ENCODE assay signal across 9 mouse cellular contexts in the genomic region with DNA sequence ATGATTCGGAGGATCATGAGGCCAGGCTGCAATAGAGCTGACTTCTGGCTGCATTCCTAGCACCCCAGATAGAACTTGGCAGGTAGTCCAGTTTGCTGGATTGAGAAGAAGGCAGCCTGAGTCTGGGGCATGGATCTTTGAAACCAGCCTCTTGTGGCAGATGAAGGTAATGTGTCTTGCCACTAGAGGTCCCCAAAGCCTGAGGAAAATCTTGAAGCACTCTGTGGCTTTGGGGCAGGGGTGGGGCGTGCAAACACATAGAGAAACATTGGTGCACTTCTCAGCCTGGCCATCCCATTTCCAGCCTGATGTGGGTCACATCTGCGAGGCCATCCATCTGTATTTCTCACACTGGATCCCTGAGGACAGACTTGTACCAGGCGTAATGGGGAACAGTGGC. TPM values are rescaled to one million over a fixed set of nuclear protein-coding genes. Genes with fewer than 3 reads are reported as not detected.
DNase-seq lines count a peak whose midpoint lies in the region; ATAC-seq and TF ChIP-seq lines count a peak whose summit lies in the region.
"Had no signal": no experiment of that assay in that cellular context is flagged by ENCODE, and none has a peak within 500 bp of the region (broad histone marks: within the 10 kb centered on the region; RNA-seq: fewer than 3 reads in every experiment).

No protein-coding gene starts in this region.

- no peak overlapping the region for H3K4me2 ChIP-seq in kidney, embryonic 15.5 days

- H3K9me3 ChIP-seq in kidney, embryonic 15.5 days (replicated peaks) = no peaks in the 10 kb centered on the region
- H3K9me3 ChIP-seq in ES-Bruce4 (replicated peaks; ENCODE audit: control insufficient read depth, insufficient read depth, low read length, poor library complexity, severe bottlenecking) = no peaks in the 10 kb centered on the region

- no peaks in the 10 kb centered on the region for H3K27me3 ChIP-seq in kidney, embryonic 15.5 days
- H3K27me3 ChIP-seq in ES-Bruce4 (ENCODE audit: control insufficient read depth, insufficient read depth, low read length, poor library complexity, severe bottlenecking) = no peaks in the 10 kb centered on the region

- ATAC-seq in kidney, embryonic 15.5 days (replicated peaks; ENCODE audit: low FRiP score) = no peak
- ATAC-seq in megakaryocyte, adult 5-6 weeks (ENCODE audit: poor library complexity, severe bottlenecking) = peak; percentile 77
- ATAC-seq in erythroid progenitor cell, adult 5-6 weeks (replicated peaks; ENCODE audit: low FRiP score, poor library complexity, severe bottlenecking) = no peak

- no peak for TF ChIP-seq POLR2A in ES-Bruce4 (IDR thresholded peaks at IDR 0.05; ENCODE audit: insufficient read depth, low read length)

- no peak overlapping the region for H3K27ac ChIP-seq in kidney, embryonic 15.5 days
- H3K27ac ChIP-seq in ES-Bruce4 (ENCODE audit: insufficient read depth, low read length) = no peak overlapping the region
- H3K27ac ChIP-seq: macrophage had no signal

- peak; percentile 55 for TF ChIP-seq CTCF in ES-Bruce4 (IDR thresholded peaks at IDR 0.05; ENCODE audit: low read depth, low read length)

- H3K9ac ChIP-seq in kidney, embryonic 15.5 days = no peak overlapping the region
- no peak overlapping the region for H3K9ac ChIP-seq in ES-Bruce4 (ENCODE audit: low read depth, poor library complexity, severe bottlenecking)

- no peak overlapping the region for H3K4me3 ChIP-seq in kidney, embryonic 15.5 days (replicated peaks)
- no peak overlapping the region for H3K4me3 ChIP-seq in ES-Bruce4 (ENCODE audit: low read depth, low read length)

- peaks cover 25% of the 10 kb centered on the region for H3K4me1 ChIP-seq in kidney, embryonic 15.5 days
- H3K4me1 ChIP-seq in ES-Bruce4 (ENCODE audit: control insufficient read depth, insufficient read depth, low read length) = peaks cover 6% of the 10 kb centered on the region

- no peak for TF ChIP-seq EP300 in ES-Bruce4 (IDR thresholded peaks at IDR 0.05; ENCODE audit: insufficient read depth, low read depth, low read length)

- H3K36me3 ChIP-seq in kidney, embryonic 15.5 days = peaks cover 72% of the 10 kb centered on the region
- H3K36me3 ChIP-seq in ES-Bruce4 (ENCODE audit: control insufficient read depth, insufficient read depth, low read length, poor library complexity, severe bottlenecking) = peaks cover 36% of the 10 kb centered on the region

- whole genome bisulfite sequencing in kidney, embryonic 15.5 days = 81% methylated on average over 4 of the region's 4 CpGs

- peak; percentile 50 to 80 for DNase-seq in adrenal gland, adult (ENCODE audit: inconsistent age in 2 of 2, low spot score in 1 of 2)
- no peak for DNase-seq in adrenal gland, postnatal 25 days
- peak; percentile 54 for DNase-seq in kidney, postnatal 10 days
- DNase-seq in cerebellum, postnatal 36 days = peak; percentile 43 to 49

RNA-seq across cellular contexts. Expression of a gene that starts 10.1 kb away (rescaled TPM):
- 21.0 and 23.3 TPM in 2 replicates for total RNA-seq in adrenal gland, postnatal 25 days (2021)
- 33.9 and 37.1 TPM in 2 replicates for polyA plus RNA-seq in kidney, embryonic 15.5 days (2015; fragmentation: Nextera tagmentation; extraction: Ambion mirVana)
- polyA plus RNA-seq in ES-Bruce4 (2011; ENCODE audit: insufficient read depth, insufficient read length, low read depth, missing spikeins) = 13.5 and 14.8 TPM in 2 replicates
- 6.7 and 6.8 TPM in 2 replicates for total RNA-seq in megakaryocyte, adult 5-6 weeks (2015)
- total RNA-seq in megakaryocyte, adult 5-6 weeks (2017) = 6.8 and 7.2 TPM in 2 replicates
- 7.5 and 7.6 TPM in 2 replicates for total RNA-seq in erythroid progenitor cell, adult 5-6 weeks (2015; ENCODE audit: low replicate concordance)
- total RNA-seq in erythroid progenitor cell, adult 5-6 weeks (2017; ENCODE audit: low replicate concordance) = 4.5 and 6.0 TPM in 2 replicates

RNA-seq across cellular contexts. Expression of a gene that starts 10.4 kb away (rescaled TPM):
- total RNA-seq in adrenal gland, postnatal 25 days (2021) = 15.4 and 22.6 TPM in 2 replicates
- polyA plus RNA-seq in kidney, embryonic 15.5 days (2015; fragmentation: Nextera tagmentation; extraction: Ambion mirVana) = 5.1 and 7.0 TPM in 2 replicates
- 31.5 and 40.0 TPM in 2 replicates for polyA plus RNA-seq in ES-Bruce4 (2011; ENCODE audit: insufficient read depth, insufficient read length, low read depth, missing spikeins)
- total RNA-seq in megakaryocyte, adult 5-6 weeks (2015) = 1.1 and 1.6 TPM in 2 replicates
- total RNA-seq in megakaryocyte, adult 5-6 weeks (2017) = 2.0 and 2.6 TPM in 2 replicates
- 5.4 and 12.3 TPM in 2 replicates for total RNA-seq in erythroid progenitor cell, adult 5-6 weeks (2015; ENCODE audit: low replicate concordance)
- total RNA-seq in erythroid progenitor cell, adult 5-6 weeks (2017; ENCODE audit: low replicate concordance) = 2.2 and 3.7 TPM in 2 replicates
